Mouse (Mus musculus) kidney, postnatal 14 days (tissue): Measurements from ENCODE around the gene Add2.

ENCODE experiments used
- DNase-seq: peaks from one replicate; pipeline ENCODE4 v3.0.0; 2022; ENCODE audit warnings: mixed read lengths

Add2 gene

GRCm38 (mm10) chr6:86086851-86087571 lies 58.5 kb downstream of the Add2 start:
- peak; percentile 37 for DNase-seq

DNA sequence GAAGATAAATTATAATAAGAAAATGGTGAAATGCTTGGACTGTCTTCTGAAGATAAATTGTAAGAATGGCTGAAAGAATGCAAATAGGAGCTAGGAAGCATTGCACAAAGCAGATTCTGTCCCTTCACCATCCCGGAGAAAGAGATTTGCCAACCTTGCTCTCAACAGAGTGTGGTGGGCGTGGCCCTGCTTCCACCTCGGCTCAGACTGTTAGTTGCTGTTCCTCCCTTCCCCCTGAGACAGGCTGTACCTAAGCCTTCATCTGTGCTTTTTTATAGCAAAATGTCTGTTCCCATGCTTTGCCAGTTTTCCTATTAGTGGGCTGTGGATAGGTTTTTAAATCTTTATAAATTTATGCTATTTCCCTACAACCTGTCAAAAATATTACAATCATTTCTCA lies 59.3 kb downstream of the Add2 start:
- DNase-seq = no peak

DNA sequence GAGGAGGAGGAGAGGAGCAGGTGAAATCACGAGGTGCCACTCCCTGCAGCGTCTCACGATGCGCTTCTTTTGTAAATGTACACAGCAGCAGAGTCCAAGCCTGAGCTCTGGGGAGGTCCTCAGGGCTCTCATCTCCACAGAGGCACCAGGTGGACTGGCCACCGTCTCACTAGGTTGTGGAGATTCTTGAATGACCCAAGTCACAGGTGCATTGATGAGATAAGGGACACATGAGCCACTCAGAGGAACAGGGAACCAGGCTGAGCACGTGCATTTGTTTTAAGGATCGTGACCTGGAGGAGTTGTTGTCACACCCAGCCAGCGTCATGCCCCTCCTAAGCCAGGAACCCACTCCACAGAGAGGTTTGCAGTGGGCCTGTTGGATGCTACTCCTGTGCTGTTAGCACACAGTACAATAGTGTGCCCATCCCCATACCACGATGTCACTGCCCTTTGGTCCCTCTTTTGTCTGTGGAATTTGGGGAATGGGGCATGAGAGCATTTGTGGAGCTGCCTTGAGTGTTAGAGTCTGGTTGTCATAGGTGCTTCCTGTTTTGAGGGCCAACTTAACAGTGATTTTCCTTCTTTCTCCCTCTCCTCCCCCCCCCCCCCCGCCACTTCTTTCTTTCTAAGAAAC lies 65.8 kb downstream of the Add2 start:
- DNase-seq = no peak

DNA sequence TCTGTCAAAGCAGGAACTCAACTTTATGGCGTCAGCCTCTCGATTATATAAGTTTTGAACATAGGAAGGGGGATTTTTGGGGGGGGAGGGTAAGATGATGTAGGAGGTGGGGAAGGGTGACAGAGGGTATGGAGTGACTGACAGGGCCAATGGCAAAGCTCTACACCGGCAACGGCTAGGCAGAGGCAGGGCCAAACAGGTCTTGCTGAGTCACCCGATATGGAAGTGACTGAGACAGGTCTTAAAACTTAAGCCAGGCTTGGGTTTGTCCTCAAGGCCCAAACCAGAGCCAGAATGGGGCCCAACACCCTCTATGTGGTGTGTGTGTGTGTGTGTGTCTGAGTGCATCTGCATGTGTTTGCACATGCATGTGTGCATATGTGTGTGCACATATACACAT lies 67.0 kb downstream of the Add2 start:
- no peak for DNase-seq

- no peak for DNase-seq
Measured at GRCm38 (mm10) chr6:86096733-86097132, 68.3 kb downstream of the Add2 start.

DNA sequence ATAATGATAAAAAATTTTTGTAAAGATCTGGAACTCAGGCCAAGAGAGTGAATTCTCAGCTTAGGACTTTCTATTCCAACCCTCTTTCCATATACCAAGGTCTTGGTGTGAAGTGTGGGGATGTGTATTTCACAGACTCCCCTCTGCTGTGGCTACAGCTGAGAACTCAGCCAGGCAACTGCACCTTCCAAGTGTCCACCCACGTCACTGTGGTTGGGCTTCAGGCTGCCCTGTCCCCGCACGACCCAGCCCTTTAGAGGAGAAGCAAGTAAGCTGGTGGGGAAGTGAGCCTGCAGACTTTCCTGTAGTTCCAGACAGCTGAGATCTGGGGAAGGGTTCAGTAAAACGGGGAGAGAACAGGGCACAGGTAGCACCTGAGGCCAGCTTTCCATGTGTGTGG lies 68.7 kb downstream of the Add2 start:
- no peak for DNase-seq

DNA sequence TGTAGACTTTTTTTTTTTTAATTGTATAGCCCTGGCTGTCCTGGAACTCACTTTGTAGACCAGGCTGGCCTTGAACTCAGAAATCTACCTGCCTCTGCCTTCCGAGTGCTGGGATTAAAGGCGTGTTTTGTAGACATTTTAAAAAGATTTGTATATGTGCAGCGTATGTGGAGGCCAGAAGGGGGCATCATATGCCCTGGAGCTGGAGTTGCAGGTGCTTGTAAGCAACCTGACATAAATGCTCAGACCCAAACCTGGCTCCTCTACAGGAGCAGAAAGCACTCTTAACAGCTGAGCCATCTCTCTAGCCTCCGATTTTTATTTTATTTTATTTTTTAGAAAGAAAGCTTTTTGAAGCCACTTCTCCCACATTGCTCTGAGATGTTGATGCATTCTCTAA lies 70.5 kb downstream of the Add2 start:
- DNase-seq = no peak

DNA sequence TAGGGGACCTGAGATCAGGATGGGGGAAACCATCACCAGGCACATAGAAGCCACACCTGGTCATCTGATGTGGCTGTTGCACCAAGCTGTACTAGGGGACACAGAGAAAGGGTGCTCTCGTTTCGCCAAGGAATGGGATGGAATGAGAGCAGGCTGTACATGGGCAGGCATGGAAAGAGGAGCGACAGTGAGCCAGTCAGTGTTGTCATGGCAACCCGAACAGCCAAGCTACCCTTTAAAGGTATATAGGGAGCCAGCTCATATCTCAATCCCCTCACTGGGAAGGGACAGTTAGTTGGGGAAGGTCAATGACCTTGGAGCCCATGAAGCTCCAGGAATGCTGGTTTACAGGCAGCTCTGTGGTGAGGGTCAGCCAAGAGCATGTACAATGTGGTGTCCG lies 73.0 kb downstream of the Add2 start:
- no peak for DNase-seq

DNA sequence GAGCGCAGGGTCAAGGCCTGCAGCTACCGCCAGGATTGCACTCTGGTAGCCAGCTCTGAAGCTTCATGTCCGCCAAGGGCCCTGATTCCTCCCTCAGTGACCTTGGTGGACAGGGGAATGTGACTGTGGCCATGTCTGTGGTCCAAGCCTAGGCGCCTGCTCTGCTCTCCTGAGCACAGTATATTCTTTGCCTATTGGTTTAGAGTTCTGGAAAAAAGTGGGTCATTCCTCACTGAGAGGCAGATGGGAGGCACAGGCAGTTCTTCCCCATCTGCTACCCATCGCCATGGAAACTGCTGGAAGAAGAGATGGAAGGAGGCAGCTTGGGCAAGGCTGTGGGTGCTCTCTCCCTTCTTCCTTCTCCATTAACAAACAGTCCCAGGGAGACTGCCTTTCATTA lies 74.4 kb downstream of the Add2 start:
- no peak for DNase-seq

DNA sequence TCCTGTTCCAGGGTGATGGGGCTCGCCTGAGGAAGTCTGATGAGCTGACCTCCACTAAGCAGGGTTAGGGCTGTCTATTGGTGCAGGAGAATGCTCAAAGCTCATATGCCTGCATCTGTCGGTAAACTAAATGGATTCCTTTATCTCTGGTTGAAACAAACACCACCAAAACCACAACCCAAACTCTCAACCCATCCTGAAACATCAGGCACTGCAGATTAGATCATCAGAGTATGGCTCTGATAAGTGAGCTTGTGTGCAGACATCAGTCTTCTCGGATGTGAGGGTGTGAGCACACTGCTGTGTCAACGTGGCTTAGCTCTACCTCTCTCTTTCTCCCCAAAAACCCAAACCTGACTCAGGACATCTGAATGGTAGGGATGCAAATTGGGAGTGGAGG lies 75.1 kb downstream of the Add2 start:
- no peak for DNase-seq

DNA sequence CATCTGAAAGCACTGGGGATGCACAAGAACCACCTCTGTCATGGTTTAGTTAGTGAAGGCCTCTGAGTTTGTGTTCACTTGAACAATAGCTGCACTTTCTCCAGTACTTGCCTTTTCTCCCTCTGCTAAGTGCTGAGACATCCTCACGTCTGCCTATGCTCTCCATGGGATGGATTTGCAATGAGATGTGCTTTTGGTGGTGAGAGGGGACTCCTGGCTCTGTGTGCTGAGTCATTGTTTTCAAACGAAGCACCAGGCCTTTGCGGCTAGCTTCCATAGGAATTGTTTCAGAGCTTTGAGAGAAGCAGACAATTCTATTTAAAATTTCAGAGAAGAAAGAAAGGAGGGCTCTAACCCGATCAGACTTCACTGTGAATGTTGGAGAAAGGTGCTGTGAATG lies 76.2 kb downstream of the Add2 start:
- DNase-seq = no peak

- DNase-seq = no peak
Measured at GRCm38 (mm10) chr6:86106045-86106444, 77.6 kb downstream of the Add2 start.

DNA sequence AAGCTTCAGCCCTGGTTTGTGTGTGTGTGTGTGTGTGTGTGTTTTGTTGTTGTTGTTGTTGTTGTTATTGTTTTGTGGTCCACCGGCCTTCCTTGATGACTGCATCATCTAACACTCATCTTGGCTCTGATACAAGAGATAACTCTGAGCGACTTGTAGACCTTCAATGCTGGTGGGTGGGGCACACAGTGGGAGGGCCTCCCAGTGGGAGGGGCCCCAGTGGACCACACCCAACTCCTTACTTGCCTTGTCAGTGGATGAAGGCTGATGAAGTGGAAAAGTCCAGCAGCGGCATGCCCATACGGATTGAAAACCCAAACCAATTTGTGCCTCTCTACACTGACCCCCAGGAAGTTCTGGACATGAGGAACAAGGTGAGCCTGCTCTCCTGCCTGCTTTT lies 78.6 kb downstream of the Add2 start:
- DNase-seq = no peak

- DNase-seq = no peak
Measured at GRCm38 (mm10) chr6:86115843-86116242, 87.4 kb downstream of the Add2 start.

- no peak for DNase-seq
Measured at GRCm38 (mm10) chr6:86123057-86123456, 94.6 kb downstream of the Add2 start.

- no peak for DNase-seq
Measured at GRCm38 (mm10) chr6:86125761-86126160, 97.3 kb downstream of the Add2 start.

GRCm38 (mm10) chr6:86126953-86127581 lies 98.6 kb downstream of the Add2 start:
- DNase-seq = peak; percentile 70

- DNase-seq = no peak
Measured at GRCm38 (mm10) chr6:86128504-86128903, 100.0 kb downstream of the Add2 start.

- no peak for DNase-seq
Measured at GRCm38 (mm10) chr6:86129872-86130498, 101.5 kb downstream of the Add2 start.

- no peak for DNase-seq
Measured at GRCm38 (mm10) chr6:86133882-86134281, 105.4 kb downstream of the Add2 start.

GRCm38 (mm10) chr6:86136206-86136605 lies 107.7 kb downstream of the Add2 start:
- DNase-seq = no peak

DNA sequence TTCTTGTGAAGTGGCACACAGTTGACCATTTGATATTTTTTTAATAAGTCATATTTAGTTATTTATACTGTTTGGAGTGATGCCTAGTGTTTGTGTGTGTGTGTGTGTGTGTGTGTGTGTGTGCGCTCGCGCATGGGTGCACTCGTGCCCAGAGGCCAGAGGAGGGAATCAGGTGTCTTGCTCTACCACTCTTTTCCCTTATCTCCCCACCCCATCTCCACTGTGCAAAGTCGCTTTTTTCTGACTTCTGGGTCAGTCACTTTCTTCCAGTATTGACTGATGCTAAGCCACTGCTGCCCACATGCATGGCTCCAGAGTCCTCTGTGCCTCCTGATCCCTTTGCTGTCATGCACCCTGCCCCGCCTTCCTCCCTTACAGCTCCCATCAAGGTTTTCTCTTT lies 112.8 kb downstream of the Add2 start:
- no peak for DNase-seq

- DNase-seq = peak; percentile 69
Measured at GRCm38 (mm10) chr6:86141820-86142219, 113.3 kb downstream of the Add2 start.

DNA sequence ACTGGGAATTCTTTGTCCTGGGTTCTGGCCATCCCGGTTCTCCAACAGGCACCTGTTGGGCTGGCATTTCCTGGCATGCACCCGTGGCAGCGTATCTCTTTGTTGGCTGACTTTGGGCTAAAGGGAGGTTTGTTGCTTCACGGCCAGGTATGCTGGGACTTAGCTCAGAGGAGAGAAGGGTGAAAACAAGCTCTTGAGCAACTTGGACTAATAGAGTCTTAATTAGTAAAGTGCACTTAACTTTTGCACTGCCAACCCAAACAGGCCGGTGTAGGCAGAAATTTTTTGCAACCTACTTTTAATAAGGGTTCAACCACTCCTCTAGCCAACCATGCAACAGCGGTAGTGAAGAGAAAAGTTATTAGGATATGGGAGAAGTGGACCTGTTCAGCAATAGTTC lies 116.5 kb downstream of the Add2 start:
- DNase-seq = no peak
